Mouse (Mus musculus) midbrain, embryonic 15.5 days (tissue): ENCODE data around the gene Ceacam10. TPM values are rescaled to one million over a fixed set of nuclear protein-coding genes. Genes with fewer than 3 reads are reported as not detected.

Source experiments
- ATAC-seq: fragments of 200-750 bp; cut with Nextera tagmentation; replicated peaks from 2 replicates; pipeline ENCODE4 v1.8.0; 2017; ENCODE audit warnings: moderate TSS enrichment
- H3K27ac ChIP-seq: fragments of 300-500 bp; sonication (generic); 2 replicates; pipeline ENCODE4 v1.5.1; 2015; ENCODE audit warnings: mild to moderate bottlenecking, inconsistent platforms
- H3K27me3 ChIP-seq: fragments of 300-500 bp; sonication (generic); replicated peaks from 2 replicates; pipeline ENCODE4 v1.6.1; 2015; ENCODE audit warnings: inconsistent platforms
- H3K36me3 ChIP-seq: fragments of 300-500 bp; sonication (generic); replicated peaks from 2 replicates; pipeline ENCODE4 v1.6.1; 2015; ENCODE audit warnings: inconsistent platforms
- H3K4me1 ChIP-seq: fragments of 300-500 bp; sonication (generic); 2 replicates; pipeline ENCODE4 v1.6.1; 2015; ENCODE audit warnings: inconsistent platforms
- H3K4me2 ChIP-seq: fragments of 300-500 bp; sonication (generic); 2 replicates; pipeline ENCODE4 v1.6.1; 2015; ENCODE audit warnings: inconsistent platforms, mild to moderate bottlenecking, moderate library complexity
- H3K4me3 ChIP-seq: fragments of 300-500 bp; sonication (generic); 2 replicates; pipeline ENCODE4 v1.5.1; 2015; ENCODE audit warnings: mild to moderate bottlenecking, inconsistent platforms
- H3K9ac ChIP-seq: fragments of 300-500 bp; sonication (generic); 2 replicates; pipeline ENCODE4 v1.6.1; 2015; ENCODE audit warnings: mild to moderate bottlenecking, inconsistent platforms
- H3K9me3 ChIP-seq: fragments of 300-500 bp; sonication (generic); 2 replicates; pipeline ENCODE4 v1.6.1; 2016; ENCODE audit warnings: inconsistent platforms
- WGBS: fragments of 180-500 bp; shearing (Covaris S2); methylation state at CpG from one replicate; pipeline ENCODE4 v1.1.7; 2015; ENCODE audit warnings: mixed read lengths; 5-methylcytosine and 5-hydroxymethylcytosine counted together
- polyA plus RNA-seq: library from polyadenylated mRNA; unstranded; fragments of >200 nt; fragmentation: Nextera tagmentation; extraction: Ambion mirVana; gene quantifications from 2 replicates; pipeline ENCODE4 v1.2.1, GENCODE M21; 2015

Ceacam10 gene
- polyA plus RNA-seq, 1 experiment from 2014 or later, result not detected

- 96% methylated on average over 1 of the region's 1 CpGs for WGBS
- no peak for ATAC-seq
- H3K9me3 ChIP-seq, result 0 out of 2 replicates have a peak, but pooled peaks cover 5% of the 10 kb centered on the region
- H3K4me3 ChIP-seq, result no peak overlapping the region
- no peak overlapping the region for H3K4me2 ChIP-seq
- H3K9ac ChIP-seq, result no peak overlapping the region
- H3K27ac ChIP-seq, result no peak overlapping the region
- H3K36me3 ChIP-seq, result no peaks in the 10 kb centered on the region
- H3K4me1 ChIP-seq, result no peaks in the 10 kb centered on the region
- H3K27me3 ChIP-seq, result no peaks in the 10 kb centered on the region
Measured at GRCm38 (mm10) chr7:24797918-24798317, 20.9 kb downstream of the Ceacam10 start.

GRCm38 (mm10) chr7:24802149-24802767, 25.3 kb downstream of the Ceacam10 start:
- WGBS, result 80% methylated on average over 7 of the region's 7 CpGs

GRCm38 (mm10) chr7:24804826-24805225, 27.8 kb downstream of the Ceacam10 start:
- no peaks in the 10 kb centered on the region for H3K9me3 ChIP-seq
- no peak for ATAC-seq
- no peak overlapping the region for H3K27ac ChIP-seq
- no peak overlapping the region for H3K9ac ChIP-seq
- H3K4me2 ChIP-seq, result no peak overlapping the region
- no peaks in the 10 kb centered on the region for H3K4me1 ChIP-seq
- WGBS, result 68% methylated on average over 6 of the region's 6 CpGs
- H3K27me3 ChIP-seq, result no peaks in the 10 kb centered on the region
- no peaks in the 10 kb centered on the region for H3K36me3 ChIP-seq
- no peak overlapping the region for H3K4me3 ChIP-seq

More at GRCm38 (mm10) chr7:24802149-24802767, 25.3 kb downstream of the Ceacam10 start:
- H3K4me1 ChIP-seq, result no peaks in the 10 kb centered on the region
- H3K27me3 ChIP-seq, result no peaks in the 10 kb centered on the region
- no peaks in the 10 kb centered on the region for H3K9me3 ChIP-seq
- ATAC-seq, result no peak
- no peak overlapping the region for H3K27ac ChIP-seq
- H3K9ac ChIP-seq, result no peak overlapping the region
- no peak overlapping the region for H3K4me3 ChIP-seq
- H3K4me2 ChIP-seq, result no peak overlapping the region
- H3K36me3 ChIP-seq, result no peaks in the 10 kb centered on the region

GRCm38 (mm10) chr7:24809041-24809440, 32.0 kb downstream of the Ceacam10 start:
- no peaks in the 10 kb centered on the region for H3K9me3 ChIP-seq
- H3K27me3 ChIP-seq, result no peaks in the 10 kb centered on the region
- no peak overlapping the region for H3K4me2 ChIP-seq
- WGBS, result 44% methylated on average over 2 of the region's 2 CpGs
- H3K4me3 ChIP-seq, result no peak overlapping the region
- H3K9ac ChIP-seq, result no peak overlapping the region
- no peak overlapping the region for H3K27ac ChIP-seq
- H3K4me1 ChIP-seq, result no peaks in the 10 kb centered on the region
- H3K36me3 ChIP-seq, result no peaks in the 10 kb centered on the region
- ATAC-seq, result no peak

DNA sequence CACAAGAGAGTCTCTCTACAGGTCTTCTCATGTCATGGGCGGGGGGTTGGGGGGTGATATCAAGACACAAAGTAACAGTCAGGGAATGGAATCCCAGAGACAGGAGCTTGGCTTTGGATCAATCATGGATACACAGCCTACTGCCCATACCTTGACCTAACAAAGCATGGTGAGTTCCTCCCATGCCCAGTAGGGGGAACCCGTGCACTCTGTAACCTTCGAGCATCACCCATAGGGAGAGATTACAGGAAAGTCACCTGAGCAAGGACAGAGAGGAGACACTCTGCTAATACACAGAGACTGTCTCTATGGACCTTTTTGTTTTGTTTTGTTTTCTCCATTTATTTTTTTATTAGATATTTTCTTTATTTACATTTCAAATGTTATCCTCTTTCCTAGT, 40.5 kb downstream of the Ceacam10 start:
- Histone ChIP-seq H3K4me1 (no peaks in the 10 kb centered on the region), H3K9ac (no peak overlapping the region), H3K36me3 (no peaks in the 10 kb centered on the region), H3K27ac (no peak overlapping the region), H3K4me3 (no peak overlapping the region), H3K9me3 (no peaks in the 10 kb centered on the region), H3K27me3 (no peaks in the 10 kb centered on the region), H3K4me2 (no peak overlapping the region)
- WGBS, result 2% methylated on average over 3 of the region's 3 CpGs
- ATAC-seq, result no peak

DNA sequence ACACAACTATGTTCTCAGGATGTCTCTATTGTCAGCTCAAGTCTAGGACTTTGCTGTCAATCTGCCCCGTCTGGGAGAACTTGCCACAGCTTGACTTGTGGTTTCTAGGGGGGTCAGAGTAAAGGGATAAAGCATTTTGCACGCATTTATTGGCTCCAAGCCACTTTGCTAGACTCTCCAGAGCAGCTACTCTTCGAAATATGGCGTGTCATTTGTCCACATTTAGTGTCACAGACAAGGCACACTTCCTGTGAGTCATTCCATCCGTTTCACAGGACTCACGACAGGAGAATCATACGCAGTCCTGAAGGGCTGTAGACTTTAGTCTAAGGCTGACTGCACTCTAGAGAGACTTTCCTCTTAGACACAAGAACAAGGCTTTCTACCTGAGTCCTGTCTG, 47.4 kb downstream of the Ceacam10 start:
- Histone ChIP-seq H3K9me3 (no peaks in the 10 kb centered on the region), H3K27me3 (no peaks in the 10 kb centered on the region), H3K4me1 (no peaks in the 10 kb centered on the region), H3K9ac (no peak overlapping the region), H3K4me3 (no peak overlapping the region), H3K36me3 (no peaks in the 10 kb centered on the region), H3K27ac (no peak overlapping the region), H3K4me2 (no peak overlapping the region)
- 73% methylated on average over 7 of the region's 7 CpGs for WGBS
- ATAC-seq, result no peak

GRCm38 (mm10) chr7:24827181-24827580, 50.2 kb downstream of the Ceacam10 start:
- Histone ChIP-seq H3K4me1 (no peaks in the 10 kb centered on the region), H3K27ac (no peak overlapping the region), H3K9ac (no peak overlapping the region), H3K9me3 (no peaks in the 10 kb centered on the region), H3K4me3 (no peak overlapping the region), H3K4me2 (no peak overlapping the region), H3K27me3 (no peaks in the 10 kb centered on the region), H3K36me3 (no peaks in the 10 kb centered on the region)
- no peak for ATAC-seq
- WGBS, result 92% methylated on average over 4 of the region's 4 CpGs

Other genes starting within 250 kb of the Ceacam10 start
- gene Irgq, start 246.5 kb upstream of the Ceacam10 start, polyA plus RNA-seq, result 31.8 and 33.2 TPM in 2 replicates
- not detected in 2 replicates for gene Pinlyp, start 231.1 kb upstream of the Ceacam10 start, polyA plus RNA-seq
- gene Xrcc1, start 230.9 kb upstream of the Ceacam10 start, polyA plus RNA-seq, result 67.1 and 76.5 TPM in 2 replicates
- 25.4 and 25.8 TPM in 2 replicates for gene Ethe1, start 189.7 kb upstream of the Ceacam10 start, polyA plus RNA-seq
- 16.3 and 18.1 TPM in 2 replicates for gene Zfp575, start 189.6 kb upstream of the Ceacam10 start, polyA plus RNA-seq
- gene Phldb3, start 166.4 kb upstream of the Ceacam10 start, polyA plus RNA-seq, result not detected in 2 replicates
- gene Lypd3, start 140.7 kb upstream of the Ceacam10 start, polyA plus RNA-seq, result 0.31 and 0.49 TPM in 2 replicates
- gene Tex101, start 100.5 kb upstream of the Ceacam10 start, polyA plus RNA-seq, result 0.17 TPM in 1 of 2 replicates, not detected in the other
- gene BC049730, start 68.0 kb upstream of the Ceacam10 start, polyA plus RNA-seq, result not detected in 2 replicates
- gene Gm4763, start 50.3 kb upstream of the Ceacam10 start, polyA plus RNA-seq, result not detected in 2 replicates
- gene Cd177, start 16.9 kb upstream of the Ceacam10 start, polyA plus RNA-seq, result 0.27 and 0.57 TPM in 2 replicates
- 34.4 and 34.5 TPM in 2 replicates for gene Gm9844, start 85.0 kb downstream of the Ceacam10 start, polyA plus RNA-seq
- 0.13 TPM in 1 of 2 replicates, not detected in the other for gene Lypd4, start 92.7 kb downstream of the Ceacam10 start, polyA plus RNA-seq
- gene Dmrtc2, start 92.9 kb downstream of the Ceacam10 start, polyA plus RNA-seq, result 0.13 and 0.41 TPM in 2 replicates
- gene Rps19, start 107.2 kb downstream of the Ceacam10 start, polyA plus RNA-seq, result 1,081 and 1,108 TPM in 2 replicates
- gene Cd79a, start 120.2 kb downstream of the Ceacam10 start, polyA plus RNA-seq, result 0.42 and 0.49 TPM in 2 replicates
- gene Arhgef1, start 125.7 kb downstream of the Ceacam10 start, polyA plus RNA-seq, result 69.9 and 70.0 TPM in 2 replicates
- 5.0 and 6.4 TPM in 2 replicates for gene Gm4881, start 167.3 kb downstream of the Ceacam10 start, polyA plus RNA-seq
- 275 and 289 TPM in 2 replicates for gene Rabac1, start 195.5 kb downstream of the Ceacam10 start, polyA plus RNA-seq
- gene Atp1a3, start 228.8 kb downstream of the Ceacam10 start, polyA plus RNA-seq, result 405 and 430 TPM in 2 replicates